Mouse (Mus musculus) frontal cortex, adult (tissue): ENCODE data around the gene Ttc28.
A peak's percentile ranks its signal among the peaks of the same experiment; 100 is the strongest.

Experiments used
- ATAC-seq: cut with Nextera tagmentation; 2 replicates; pipeline ENCODE4 v1.9.2; 2017; ENCODE audit warnings: mild to moderate bottlenecking, moderate library complexity, mixed read lengths; ENCODE audit not compliant: low TSS enrichment

The Ttc28 gene

DNA sequence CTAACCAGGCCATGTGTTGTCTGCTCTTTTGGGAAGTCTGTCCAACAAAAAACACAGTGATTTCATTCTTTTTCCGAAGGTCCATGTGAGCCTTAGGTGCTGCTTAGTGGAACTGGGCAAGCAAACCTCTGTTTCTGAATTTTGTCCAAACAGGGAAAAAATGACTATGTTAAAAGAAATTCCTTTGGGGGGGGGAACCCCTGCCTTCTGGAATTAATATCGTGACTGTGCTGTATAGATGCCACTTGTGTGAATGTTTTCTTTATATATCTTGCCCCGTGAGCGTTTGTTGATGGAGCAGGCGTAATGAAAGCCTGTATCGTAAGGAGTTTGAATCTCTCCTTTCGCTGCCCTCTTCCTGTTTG is 127.5 kb downstream of the Ttc28 start:
- ATAC-seq, result no peak

GRCm38 (mm10) chr5:111007900-111008299 is 128.3 kb downstream of the Ttc28 start:
- ATAC-seq, result no peak

GRCm38 (mm10) chr5:111008431-111008830 is 128.8 kb downstream of the Ttc28 start:
- no peak for ATAC-seq

- ATAC-seq, result no peak
Observed at GRCm38 (mm10) chr5:111011271-111011670, 131.7 kb downstream of the Ttc28 start.

- ATAC-seq, result no peak
Observed at GRCm38 (mm10) chr5:111012064-111012463, 132.5 kb downstream of the Ttc28 start.

DNA sequence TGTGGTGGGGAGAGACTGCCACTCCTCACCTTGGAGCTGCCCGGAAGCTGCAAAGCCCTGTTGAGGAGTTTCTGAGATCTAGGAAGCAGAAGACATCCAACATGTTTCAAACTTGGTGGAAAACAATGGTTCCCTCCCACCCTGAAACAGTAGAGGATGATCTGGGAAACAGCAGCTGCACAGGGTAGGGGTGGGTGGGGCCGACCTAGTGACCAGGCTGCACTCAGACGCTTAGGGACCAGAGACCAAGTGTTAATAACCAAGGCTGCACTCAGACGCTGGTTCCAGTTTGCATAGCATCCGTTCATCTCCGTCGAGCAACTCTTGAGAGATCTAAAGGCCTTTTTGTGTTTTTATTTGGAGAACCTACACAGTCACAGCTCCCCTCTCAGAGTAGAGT is 133.0 kb downstream of the Ttc28 start:
- no peak for ATAC-seq

GRCm38 (mm10) chr5:111014960-111015359 is 135.4 kb downstream of the Ttc28 start:
- no peak for ATAC-seq

DNA sequence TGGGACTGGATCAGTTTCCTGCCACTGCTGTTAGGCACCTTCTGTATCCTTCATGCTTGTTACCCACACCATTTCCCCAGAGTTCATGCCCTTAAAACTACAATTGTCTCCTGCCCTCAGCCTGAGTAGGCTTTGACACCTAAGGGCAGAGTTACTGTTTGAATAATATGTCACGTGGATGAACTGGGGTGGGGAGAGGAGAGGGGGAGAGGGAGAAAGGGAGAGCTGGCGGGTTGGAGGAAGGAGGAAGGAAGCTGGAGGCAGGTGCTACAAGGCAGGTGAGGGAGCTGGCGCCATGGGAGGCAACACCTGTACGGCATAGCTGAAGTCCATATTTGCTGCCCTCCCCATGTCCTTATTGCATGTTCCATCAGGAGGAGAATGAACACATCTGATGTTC is 137.7 kb downstream of the Ttc28 start:
- no peak for ATAC-seq

- no peak for ATAC-seq
Observed at GRCm38 (mm10) chr5:111022339-111022738, 142.7 kb downstream of the Ttc28 start.

DNA sequence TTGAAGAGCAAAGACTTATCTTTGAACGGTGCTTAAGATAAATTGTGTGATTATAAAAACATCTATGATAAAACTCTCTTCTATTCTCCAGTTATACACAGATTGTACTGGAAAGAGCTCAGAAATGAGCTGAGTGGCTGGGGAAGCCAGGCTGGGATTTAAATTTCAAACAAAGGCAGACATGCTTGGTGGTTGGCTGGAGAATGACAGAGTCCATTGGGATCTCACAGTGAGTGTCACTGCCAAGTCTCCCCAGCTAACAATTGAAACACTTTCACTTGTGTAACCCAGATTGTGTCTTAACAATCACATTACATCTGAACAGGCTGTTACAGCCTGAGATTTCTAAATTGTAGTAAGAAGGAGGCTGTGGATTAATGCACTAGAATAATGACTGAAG is 143.3 kb downstream of the Ttc28 start:
- no peak for ATAC-seq

- ATAC-seq, result no peak
Observed at GRCm38 (mm10) chr5:111024621-111025020, 145.0 kb downstream of the Ttc28 start.

DNA sequence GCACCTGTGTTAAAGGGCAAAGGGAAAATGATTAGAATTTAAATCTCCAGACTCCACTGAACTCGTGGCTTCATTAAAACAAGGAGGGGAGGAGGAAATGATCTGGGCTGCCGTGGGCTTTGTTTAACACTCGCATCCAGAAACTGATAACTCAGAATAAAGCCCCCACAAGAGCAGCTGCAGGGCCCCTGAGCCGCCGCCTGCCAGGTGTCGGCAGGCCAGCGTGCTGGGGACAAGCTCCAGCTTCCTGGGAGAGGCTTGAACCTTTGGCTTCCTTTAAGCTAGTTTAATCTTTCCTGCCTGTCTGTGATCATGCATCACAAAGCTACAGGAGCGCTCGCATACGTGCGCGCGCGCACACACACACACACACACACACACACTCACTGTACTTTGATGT is 145.9 kb downstream of the Ttc28 start:
- ATAC-seq, result no peak

DNA sequence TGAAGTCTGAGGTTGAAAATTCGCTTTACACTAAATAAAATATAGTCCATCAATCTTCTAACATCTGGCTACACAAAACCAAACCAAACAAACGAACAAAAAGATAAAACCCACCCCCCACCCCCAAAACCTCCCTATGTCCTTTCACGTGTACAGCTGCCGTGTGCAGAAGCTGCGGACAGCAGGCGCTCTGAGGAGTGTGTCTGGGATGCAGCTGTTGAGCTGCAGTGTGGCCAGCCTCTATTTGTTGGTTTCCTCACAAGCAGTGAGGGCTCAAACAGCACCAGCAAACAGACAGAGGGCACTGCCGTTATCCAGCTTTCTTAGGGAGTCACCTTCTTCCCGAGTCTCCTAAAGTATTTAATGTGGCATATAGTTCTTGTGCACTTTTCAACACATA is 146.6 kb downstream of the Ttc28 start:
- no peak for ATAC-seq

GRCm38 (mm10) chr5:111028340-111028739 is 148.7 kb downstream of the Ttc28 start:
- ATAC-seq, result no peak

- ATAC-seq, result peak; percentile 44; the same call in 1 of the 2 replicates
Observed at GRCm38 (mm10) chr5:111028952-111029351, 149.3 kb downstream of the Ttc28 start.

GRCm38 (mm10) chr5:111032687-111033295 is 153.2 kb downstream of the Ttc28 start:
- ATAC-seq, result no peak

DNA sequence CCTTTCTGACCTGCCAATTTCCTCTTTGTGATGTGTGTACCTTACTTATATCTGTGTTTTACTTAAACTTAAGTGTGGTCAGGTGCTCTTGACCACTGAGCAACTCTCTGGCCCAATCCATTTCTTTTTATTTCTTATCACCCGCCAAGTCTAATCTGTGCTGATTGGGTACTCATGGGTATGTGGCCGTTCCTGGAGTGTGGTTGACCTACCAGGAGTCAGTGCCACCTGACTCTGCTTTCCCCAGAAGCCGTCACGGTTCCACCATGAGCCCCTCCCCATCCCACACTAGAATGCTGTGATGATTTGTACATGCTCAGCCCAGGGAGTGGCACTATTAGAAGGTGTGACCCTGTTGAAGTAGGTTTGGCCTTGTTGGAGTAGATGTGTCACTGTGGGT is 153.9 kb downstream of the Ttc28 start:
- ATAC-seq, result no peak

DNA sequence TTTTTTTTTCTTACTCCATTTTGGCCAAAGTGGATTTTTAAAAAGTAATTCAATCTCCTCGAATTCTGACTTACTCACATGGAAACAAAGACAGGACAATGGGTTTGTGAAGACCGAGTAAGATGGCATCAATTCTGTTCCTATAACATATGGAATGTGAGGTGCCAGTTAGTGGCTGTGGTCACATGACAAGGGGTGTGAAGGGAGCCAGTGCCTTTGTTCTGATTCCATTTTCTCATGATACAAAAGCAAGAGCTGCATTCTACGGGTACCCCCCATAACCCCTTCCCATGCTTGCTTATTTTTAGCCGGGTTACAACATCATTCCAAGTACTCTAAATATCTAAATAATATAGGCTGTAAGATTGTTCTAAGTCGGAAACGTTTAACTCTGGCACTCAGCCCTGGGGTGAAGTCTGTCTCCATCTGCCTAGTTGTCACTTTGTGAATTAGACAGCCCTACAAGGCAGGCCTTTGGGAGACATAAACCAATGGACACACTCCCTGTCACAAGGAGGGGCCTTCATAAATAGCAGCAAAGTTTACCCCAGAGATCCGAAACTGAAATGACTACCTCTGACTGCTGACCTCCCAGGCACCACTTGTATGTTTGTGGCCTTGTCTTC is 157.6 kb downstream of the Ttc28 start:
- ATAC-seq, result no peak

GRCm38 (mm10) chr5:111039771-111040170 is 160.2 kb downstream of the Ttc28 start:
- ATAC-seq, result no peak

GRCm38 (mm10) chr5:111041952-111042351 is 162.3 kb downstream of the Ttc28 start:
- ATAC-seq, result no peak

- ATAC-seq, result no peak
Observed at GRCm38 (mm10) chr5:111044193-111044592, 164.6 kb downstream of the Ttc28 start.

DNA sequence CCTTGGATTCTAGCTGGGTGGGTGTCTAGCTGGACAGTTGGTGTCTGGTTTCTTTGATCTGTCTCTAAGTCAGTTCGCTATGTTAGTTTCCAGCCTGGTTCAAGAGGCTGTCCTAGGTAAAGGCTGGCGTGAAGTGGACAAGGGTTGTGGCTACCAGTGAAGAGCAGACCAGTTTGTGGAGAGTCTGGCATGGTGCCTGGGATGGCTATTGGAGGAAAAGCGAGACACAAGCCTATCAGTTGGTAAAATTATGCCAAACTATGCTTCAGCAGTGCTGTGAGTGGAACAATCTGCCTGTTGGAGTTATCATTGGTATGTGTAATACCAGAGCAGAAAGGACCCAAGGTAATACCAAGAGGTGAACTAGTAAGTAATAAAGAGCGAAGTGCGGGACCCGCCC is 166.8 kb downstream of the Ttc28 start:
- no peak for ATAC-seq

DNA sequence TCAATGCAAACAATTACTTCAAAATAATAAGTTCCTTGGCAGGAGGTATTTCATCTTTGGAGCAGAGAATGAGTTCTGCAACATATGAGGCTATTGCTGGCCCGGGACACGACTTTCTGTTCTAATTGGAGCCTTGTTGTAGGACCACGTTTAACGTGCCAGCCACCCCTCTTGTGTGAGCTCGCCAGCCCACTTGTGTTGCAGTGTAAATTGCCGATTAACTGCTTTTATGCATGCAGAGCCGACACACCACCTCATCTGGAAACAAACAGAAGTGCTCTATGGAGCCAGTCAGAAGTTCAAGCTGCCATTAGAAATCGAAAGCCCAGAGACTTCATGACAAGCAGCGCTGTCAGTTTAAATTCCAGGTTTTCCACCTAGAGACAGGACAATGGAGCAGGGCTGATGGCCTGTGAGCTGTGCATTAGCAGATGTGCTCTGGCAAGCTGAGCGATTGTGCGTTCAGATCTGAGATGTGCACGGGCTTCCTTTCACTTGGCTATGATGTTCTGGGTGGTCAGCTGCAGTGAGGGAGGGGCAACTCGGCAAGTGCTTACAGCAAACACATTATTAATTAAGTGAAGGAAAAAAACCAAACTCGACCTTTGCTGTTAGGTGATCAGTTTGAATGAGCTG is 167.4 kb downstream of the Ttc28 start:
- no peak for ATAC-seq

DNA sequence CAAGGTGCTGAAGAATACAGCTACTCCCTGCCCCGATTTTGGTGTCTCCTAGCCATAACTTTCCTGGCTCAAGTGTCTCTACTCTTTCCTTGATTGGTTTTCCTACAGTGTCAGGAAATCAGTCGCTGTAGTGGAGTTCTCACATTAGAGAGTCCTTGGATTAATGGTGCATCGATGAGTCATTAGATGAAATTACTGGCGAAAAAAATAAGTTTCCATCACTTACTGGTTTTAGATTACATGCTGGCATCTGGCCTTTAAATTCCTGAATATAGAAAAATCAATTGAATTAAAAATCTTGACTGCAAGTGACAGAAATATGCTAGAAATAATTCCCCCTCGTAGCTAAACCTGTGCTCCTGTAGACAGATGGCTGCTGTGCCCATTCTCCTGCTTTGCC is 168.4 kb downstream of the Ttc28 start:
- no peak for ATAC-seq
